Mouse (Mus musculus) adrenal gland, postnatal 10 days (tissue): Measurements from ENCODE around the gene Espl1. TPM values are rescaled to one million over a fixed set of nuclear protein-coding genes. Genes with fewer than 3 reads are reported as not detected.

Experiments used
- total RNA-seq, 2 experiments: library from RNA; stranded (reverse); gene quantifications; 2 replicates each; pipeline ENCODE4 v1.2.3; 2021

Gene Espl1
- total RNA-seq, 2 experiments from 2014 or later, result 8.8 to 11.9 TPM

Other genes with a start within 250 kb of the Espl1 start
- gene Eif4b, start 222.5 kb upstream of the Espl1 start, total RNA-seq, result 100 to 1,000 TPM; 248 to 266 TPM
- gene Tns2, start 195.9 kb upstream of the Espl1 start, total RNA-seq, result 10 to 100 TPM; 64.5 to 84.6 TPM
- gene Spryd3, start 160.0 kb upstream of the Espl1 start, total RNA-seq, result 10 to 100 TPM; 27.4 to 31.5 TPM
- 10 to 100 TPM; 40.3 to 48.1 TPM for gene Igfbp6, start 151.9 kb upstream of the Espl1 start, total RNA-seq
- gene Soat2, start 145.7 kb upstream of the Espl1 start, total RNA-seq, result 1 to 10 TPM; 4.9 to 8.1 TPM
- gene Zfp740, start 93.0 kb upstream of the Espl1 start, total RNA-seq, result 10 to 100 TPM; 66.7 to 84.9 TPM
- gene Csad, start 91.5 kb upstream of the Espl1 start, total RNA-seq, result 100 to 1,000 TPM; 155 to 156 TPM
- gene Itgb7, start 64.3 kb upstream of the Espl1 start, total RNA-seq, result 1 to 10 TPM; 6.4 to 7.1 TPM
- gene Rarg, start 38.7 kb upstream of the Espl1 start, total RNA-seq, result 10 to 100 TPM; 22.7 to 30.3 TPM
- gene Gm9918, start 25.7 kb upstream of the Espl1 start, total RNA-seq, result not detected
- 10 to 100 TPM; 29.0 to 29.4 TPM for gene Mfsd5, start 16.8 kb upstream of the Espl1 start, total RNA-seq
- gene Pfdn5, start 29.9 kb downstream of the Espl1 start, total RNA-seq, result 100 to 1,000 TPM; 342 to 354 TPM
- 10 to 100 TPM; 50.0 to 62.5 TPM for gene Myg1, start 35.4 kb downstream of the Espl1 start, total RNA-seq
- 10 to 100 TPM; 21.4 to 24.7 TPM for gene Aaas, start 54.5 kb downstream of the Espl1 start, total RNA-seq
- gene Sp7, start 70.9 kb downstream of the Espl1 start, total RNA-seq, result 1 to 10 TPM in 1 of 2 experiments, under 1 TPM in 1; 0.15 to 2.3 TPM
- gene Sp1, start 109.9 kb downstream of the Espl1 start, total RNA-seq, result 10 to 100 TPM; 67.8 to 83.4 TPM
- gene Amhr2, start 149.1 kb downstream of the Espl1 start, total RNA-seq, result 1 to 10 TPM; 1.7 to 2.1 TPM
- 10 to 100 TPM; 46.9 to 53.1 TPM for gene Prr13, start 162.8 kb downstream of the Espl1 start, total RNA-seq
- 100 to 1,000 TPM; 703 to 724 TPM for gene Pcbp2, start 174.3 kb downstream of the Espl1 start, total RNA-seq
- 1 to 10 TPM; 3.7 to 4.1 TPM for gene Gm10337, start 207.5 kb downstream of the Espl1 start, total RNA-seq
- 10 to 100 TPM in 1 of 2 experiments, 1 to 10 TPM in 1; 7.7 to 11.2 TPM for gene Map3k12, start 220.8 kb downstream of the Espl1 start, total RNA-seq
- 10 to 100 TPM; 36.0 to 43.1 TPM for gene Tarbp2, start 221.9 kb downstream of the Espl1 start, total RNA-seq
- 1 to 10 TPM; 2.5 to 5.9 TPM for gene Npff, start 228.7 kb downstream of the Espl1 start, total RNA-seq